Mouse (Mus musculus) lung, embryonic 15.5 days (tissue): ENCODE results near the gene Gm1673. TPM values are rescaled to one million over a fixed set of nuclear protein-coding genes. Genes with fewer than 3 reads are reported as not detected.

Experiments
- ATAC-seq: fragments of 200-750 bp; cut with Nextera tagmentation; 2 replicates; pipeline ENCODE4 v1.8.0; 2017; ENCODE audit warnings: moderate number of reproducible peaks, borderline replicate concordance; ENCODE audit not compliant: low FRiP score, low TSS enrichment; ENCODE audit errors: extremely low read depth
- H3K27ac ChIP-seq: fragments of 300-500 bp; sonication (generic); 2 replicates; pipeline ENCODE4 v1.5.1; 2015; ENCODE audit warnings: moderate library complexity, mild to moderate bottlenecking, inconsistent platforms
- H3K27me3 ChIP-seq: fragments of 300-500 bp; sonication (generic); 2 replicates; pipeline ENCODE4 v1.6.1; 2015; ENCODE audit warnings: inconsistent platforms
- H3K36me3 ChIP-seq: fragments of 300-500 bp; sonication (generic); 2 replicates; pipeline ENCODE4 v1.6.1; 2015; ENCODE audit warnings: inconsistent platforms
- H3K4me1 ChIP-seq: fragments of 300-500 bp; sonication (generic); 2 replicates; pipeline ENCODE4 v1.6.1; 2015; ENCODE audit warnings: inconsistent platforms
- H3K4me2 ChIP-seq: fragments of 300-500 bp; sonication (generic); 2 replicates; pipeline ENCODE4 v1.6.1; 2015; ENCODE audit warnings: inconsistent platforms, mild to moderate bottlenecking, moderate library complexity
- H3K4me3 ChIP-seq: fragments of 300-500 bp; sonication (generic); 2 replicates; pipeline ENCODE4 v1.5.1; 2015; ENCODE audit warnings: mild to moderate bottlenecking, inconsistent platforms
- H3K9ac ChIP-seq: fragments of 300-500 bp; sonication (generic); 2 replicates; pipeline ENCODE4 v1.6.1; 2015; ENCODE audit warnings: inconsistent platforms
- H3K9me3 ChIP-seq: fragments of 300-500 bp; sonication (generic); 2 replicates; pipeline ENCODE4 v1.6.1; 2016; ENCODE audit warnings: inconsistent platforms
- whole genome bisulfite sequencing: fragments of 180-500 bp; shearing (Covaris S2); methylation state at CpG from one replicate; pipeline ENCODE4 v1.1.7; 2015; 5-methylcytosine and 5-hydroxymethylcytosine counted together
- polyA plus RNA-seq: library from polyadenylated mRNA; unstranded; fragments of >200 nt; fragmentation: Nextera tagmentation; extraction: Ambion mirVana; gene quantifications from 2 replicates; pipeline ENCODE4 v1.2.1, GENCODE M21; 2015

Gene Gm1673
- polyA plus RNA-seq, 1 experiment from 2014 or later = 68.6 TPM

DNA sequence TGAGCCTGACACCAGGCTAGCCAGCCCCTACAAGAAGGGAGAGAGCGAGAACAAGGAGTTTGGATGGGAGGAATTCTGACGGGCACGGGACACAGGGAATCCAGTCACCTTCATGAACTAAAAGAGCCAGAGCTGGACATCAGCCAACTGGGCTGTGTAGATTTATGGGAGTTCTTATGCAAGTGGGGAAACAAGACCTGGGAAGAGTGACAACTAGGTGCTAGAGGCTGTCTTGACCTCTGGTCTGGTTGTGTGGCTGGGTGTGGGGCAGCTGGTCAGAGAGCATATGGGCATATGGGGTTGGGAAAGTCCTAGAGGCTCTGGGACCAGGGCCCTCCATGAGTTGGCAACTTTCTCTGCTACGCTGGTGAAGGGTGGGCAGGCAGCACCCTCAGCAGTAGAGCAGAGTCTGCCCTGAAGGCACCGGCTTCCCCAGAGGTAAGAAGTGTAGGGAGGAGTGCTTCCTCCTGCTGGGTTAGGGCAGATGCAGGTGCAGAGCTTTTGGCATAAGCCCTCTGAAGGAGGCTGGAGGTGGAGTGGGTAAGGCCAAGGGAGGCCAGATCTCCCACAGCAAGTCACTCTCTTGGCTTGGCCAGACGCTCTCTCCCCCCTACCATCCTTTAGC, 16.3 kb downstream of the Gm1673 start:
- Histone ChIP-seq H3K27ac (no peak overlapping the region), H3K4me3 (no peak overlapping the region), H3K36me3 (no peaks in the 10 kb centered on the region), H3K9ac (no peak overlapping the region), H3K4me1 (peaks cover 22% of the 10 kb centered on the region), H3K9me3 (no peaks in the 10 kb centered on the region), H3K4me2 (no peak overlapping the region), H3K27me3 (peaks cover 52% of the 10 kb centered on the region)
- 63% methylated on average over 6 of the region's 6 CpGs for WGBS
- ATAC-seq = no peak

DNA sequence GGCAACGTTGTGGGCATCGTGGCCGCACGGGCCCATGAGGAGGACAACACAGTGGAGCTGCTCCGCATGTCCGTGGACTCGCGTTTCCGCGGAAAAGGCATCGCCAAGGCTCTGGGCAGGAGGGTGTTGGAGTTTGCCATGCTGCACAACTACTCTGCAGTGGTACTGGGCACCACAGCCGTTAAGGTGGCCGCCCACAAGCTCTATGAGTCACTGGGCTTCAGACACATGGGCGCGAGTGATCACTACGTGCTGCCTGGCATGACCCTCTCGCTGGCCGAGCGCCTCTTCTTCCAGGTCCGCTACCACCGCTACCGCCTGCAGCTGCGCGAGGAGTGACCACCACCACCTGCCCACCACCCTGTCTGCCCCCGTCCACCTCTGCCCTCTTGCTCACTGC, 17.6 kb downstream of the Gm1673 start:
- Histone ChIP-seq H3K9me3 (no peaks in the 10 kb centered on the region), H3K4me2 (no peak overlapping the region), H3K27me3 (peaks cover 40% of the 10 kb centered on the region), H3K4me3 (no peak overlapping the region), H3K36me3 (no peaks in the 10 kb centered on the region), H3K27ac (no peak overlapping the region), H3K9ac (no peak overlapping the region), H3K4me1 (peaks cover 21% of the 10 kb centered on the region)
- ATAC-seq = no peak
- WGBS = 92% methylated on average over 25 of the region's 25 CpGs

DNA sequence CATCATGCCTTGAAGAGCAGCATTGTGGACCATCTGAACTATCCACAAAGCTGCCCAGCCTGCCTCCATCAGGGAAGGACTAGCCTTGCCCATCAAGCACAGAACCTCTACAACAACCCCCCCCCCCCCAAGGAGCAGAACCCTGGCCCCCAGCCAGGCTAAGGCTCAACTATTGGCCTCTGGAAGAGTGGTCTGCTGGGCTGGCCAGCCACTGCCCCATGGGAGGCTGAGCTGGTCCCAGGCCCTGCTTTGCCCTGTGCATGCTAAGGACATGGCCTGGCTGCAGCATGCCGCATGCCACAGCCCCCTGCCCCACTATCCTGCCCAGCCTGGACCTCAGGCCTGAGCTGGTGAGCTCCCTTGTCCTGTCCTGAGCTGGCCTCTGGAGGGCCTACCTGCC, 18.2 kb downstream of the Gm1673 start:
- 100% methylated on average over 1 of the region's 1 CpGs for WGBS
- no peaks in the 10 kb centered on the region for H3K9me3 ChIP-seq
- peaks cover 15% of the 10 kb centered on the region for H3K4me1 ChIP-seq
- H3K27ac ChIP-seq = no peak overlapping the region
- no peak overlapping the region for H3K4me3 ChIP-seq
- H3K4me2 ChIP-seq = no peak overlapping the region
- H3K27me3 ChIP-seq = peaks cover 34% of the 10 kb centered on the region
- H3K9ac ChIP-seq = no peak overlapping the region
- no peaks in the 10 kb centered on the region for H3K36me3 ChIP-seq
- no peak for ATAC-seq

DNA sequence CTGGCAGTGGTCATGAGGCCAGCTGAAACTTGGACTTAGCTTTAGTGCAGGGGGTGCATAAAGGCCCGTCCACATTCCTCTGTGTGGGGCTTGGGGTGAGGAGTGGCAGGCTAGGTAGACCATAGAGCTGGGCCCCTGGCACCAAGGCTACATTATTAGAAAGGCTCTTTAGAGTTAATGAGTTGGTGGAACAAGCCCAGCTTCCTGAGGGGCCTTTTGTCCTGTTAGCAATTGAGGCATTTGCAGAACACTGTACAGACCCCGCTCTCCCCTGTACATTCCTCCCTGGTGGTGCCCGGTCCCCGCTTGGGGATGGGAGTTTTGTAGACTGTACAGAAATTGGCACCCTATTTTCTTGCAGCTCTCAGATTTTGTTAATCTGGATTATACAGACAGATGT, 19.4 kb downstream of the Gm1673 start:
- H3K36me3 ChIP-seq = no peaks in the 10 kb centered on the region
- H3K4me2 ChIP-seq = no peak overlapping the region
- 85% methylated on average over 4 of the region's 4 CpGs for WGBS

DNA sequence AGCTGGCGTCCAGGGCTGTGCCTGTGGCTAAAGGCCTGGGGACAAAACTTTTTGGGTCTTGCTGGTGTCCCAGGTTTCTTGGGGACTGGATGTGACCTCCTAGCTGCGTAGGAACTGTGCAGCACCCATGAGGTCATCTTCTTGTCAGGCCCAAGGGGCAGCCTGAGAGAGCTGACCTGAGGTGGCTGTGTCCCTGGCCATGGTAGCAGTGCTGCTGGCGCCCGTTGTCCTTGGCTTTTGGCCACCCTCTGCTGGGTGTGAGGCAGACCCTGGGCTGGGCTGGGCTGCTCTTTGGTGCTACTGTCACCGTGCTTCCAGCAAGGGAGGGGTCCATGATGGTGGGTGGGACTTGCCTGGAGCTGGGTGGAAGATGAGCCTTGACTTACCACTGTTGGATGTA, 21.4 kb downstream of the Gm1673 start:
- Histone ChIP-seq H3K9ac (no peak overlapping the region), H3K9me3 (no peaks in the 10 kb centered on the region), H3K4me1 (no peaks in the 10 kb centered on the region), H3K4me2 (no peak overlapping the region), H3K4me3 (no peak overlapping the region), H3K27ac (no peak overlapping the region), H3K36me3 (no peaks in the 10 kb centered on the region), H3K27me3 (peaks cover 2% of the 10 kb centered on the region; the same call in 1 of the 2 replicates)
- ATAC-seq = no peak
- 68% methylated on average over 5 of the region's 5 CpGs for WGBS

More for the DNA sequence above, 19.4 kb downstream of the Gm1673 start:
- no peak overlapping the region for H3K9ac ChIP-seq
- H3K4me3 ChIP-seq = no peak overlapping the region
- peaks cover 3% of the 10 kb centered on the region for H3K4me1 ChIP-seq
- peaks cover 22% of the 10 kb centered on the region for H3K27me3 ChIP-seq
- H3K27ac ChIP-seq = no peak overlapping the region
- no peak for ATAC-seq
- H3K9me3 ChIP-seq = no peaks in the 10 kb centered on the region

DNA sequence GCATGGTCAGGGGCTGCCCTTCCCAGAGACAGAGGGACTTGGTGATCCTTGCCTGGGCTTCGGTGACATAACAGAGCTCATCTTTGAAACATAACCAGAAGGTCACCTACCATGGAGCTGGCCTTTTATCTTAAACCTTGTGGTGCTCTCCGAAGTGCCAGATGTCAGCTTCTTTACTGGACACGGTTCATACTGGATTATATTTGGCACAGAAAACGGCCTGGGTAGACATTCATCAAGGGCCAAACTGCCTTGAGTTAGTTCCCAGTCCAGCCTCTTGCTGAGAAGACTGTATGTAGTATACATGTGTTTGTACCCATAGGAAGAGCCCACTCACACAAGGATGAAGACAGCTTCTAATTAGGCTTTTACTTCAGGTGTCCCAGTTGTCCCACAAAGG, 23.6 kb downstream of the Gm1673 start:
- Histone ChIP-seq H3K27me3 (no peaks in the 10 kb centered on the region), H3K4me1 (no peaks in the 10 kb centered on the region), H3K4me3 (no peak overlapping the region), H3K27ac (no peak overlapping the region), H3K9ac (no peak overlapping the region), H3K4me2 (no peak overlapping the region), H3K9me3 (no peaks in the 10 kb centered on the region), H3K36me3 (no peaks in the 10 kb centered on the region)
- 77% methylated on average over 4 of the region's 4 CpGs for WGBS
- no peak for ATAC-seq

DNA sequence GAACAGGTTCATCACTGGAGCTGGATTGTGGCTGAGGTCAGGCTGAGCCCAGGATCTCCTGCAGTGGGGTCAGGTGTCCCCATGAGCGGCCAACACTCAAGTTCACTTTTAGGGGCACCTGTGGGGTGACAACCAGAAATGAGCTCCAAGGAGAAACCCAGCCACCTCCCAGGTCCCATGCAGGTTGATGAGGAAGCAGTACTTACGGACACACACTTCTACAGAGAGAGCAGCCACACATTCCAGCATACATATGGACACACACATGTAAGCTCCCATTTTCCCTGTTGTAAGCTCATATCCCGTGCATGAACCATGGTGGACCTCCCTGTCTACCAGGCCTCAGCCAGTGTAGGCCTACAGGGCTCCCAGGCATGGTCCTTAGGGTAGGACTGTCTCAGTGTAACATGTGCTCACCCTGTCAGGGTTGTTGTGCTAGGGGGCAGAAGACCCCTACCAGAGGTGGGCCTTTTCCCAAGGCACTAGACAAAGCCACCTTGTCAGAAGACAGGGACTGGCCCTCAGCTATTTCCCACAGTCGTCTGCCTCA, 24.2 kb downstream of the Gm1673 start:
- H3K36me3 ChIP-seq = no peaks in the 10 kb centered on the region
- WGBS = 72% methylated on average over 4 of the region's 4 CpGs

DNA sequence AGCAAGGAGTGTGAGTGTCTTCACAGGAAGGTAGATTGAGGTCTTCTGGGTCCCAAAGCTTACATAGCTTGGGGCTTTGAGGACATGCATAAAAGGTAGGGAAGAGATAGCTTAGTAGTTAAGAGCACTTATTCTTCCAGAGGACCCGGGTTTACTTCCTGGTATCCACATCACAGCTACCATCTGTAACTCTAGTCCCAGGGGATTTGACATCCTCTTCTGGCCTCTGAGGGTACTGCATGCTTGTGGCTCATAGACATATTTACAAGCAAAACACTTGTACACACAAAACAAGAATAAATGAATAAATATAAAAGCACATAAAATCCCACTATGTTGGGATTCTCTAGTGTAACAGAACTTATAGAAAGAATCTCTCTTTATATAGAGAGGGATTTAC, 31.4 kb downstream of the Gm1673 start:
- Histone ChIP-seq H3K4me3 (no peak overlapping the region), H3K27ac (no peak overlapping the region), H3K4me2 (no peak overlapping the region), H3K4me1 (no peaks in the 10 kb centered on the region), H3K27me3 (no peaks in the 10 kb centered on the region), H3K9me3 (no peaks in the 10 kb centered on the region), H3K9ac (no peak overlapping the region), H3K36me3 (no peaks in the 10 kb centered on the region)
- WGBS = 67% methylated on average over 1 of the region's 1 CpGs
- ATAC-seq = no peak

More for the DNA sequence above, 24.2 kb downstream of the Gm1673 start:
- no peak; the same call in 1 of the 2 replicates for ATAC-seq
- no peak overlapping the region for H3K4me3 ChIP-seq
- H3K4me1 ChIP-seq = no peaks in the 10 kb centered on the region
- H3K27ac ChIP-seq = no peak overlapping the region
- no peak overlapping the region for H3K9ac ChIP-seq
- H3K9me3 ChIP-seq = no peaks in the 10 kb centered on the region
- H3K27me3 ChIP-seq = no peaks in the 10 kb centered on the region
- H3K4me2 ChIP-seq = no peak overlapping the region

GRCm38 (mm10) chr5:34018968-34019367, 35.7 kb downstream of the Gm1673 start:
- ATAC-seq = no peak
- WGBS = 72% methylated on average over 4 of the region's 4 CpGs
- Histone ChIP-seq H3K4me3 (no peak overlapping the region), H3K27ac (no peak overlapping the region), H3K9me3 (no peaks in the 10 kb centered on the region), H3K27me3 (no peaks in the 10 kb centered on the region), H3K9ac (no peak overlapping the region), H3K4me2 (no peak overlapping the region), H3K4me1 (no peaks in the 10 kb centered on the region), H3K36me3 (no peaks in the 10 kb centered on the region)

DNA sequence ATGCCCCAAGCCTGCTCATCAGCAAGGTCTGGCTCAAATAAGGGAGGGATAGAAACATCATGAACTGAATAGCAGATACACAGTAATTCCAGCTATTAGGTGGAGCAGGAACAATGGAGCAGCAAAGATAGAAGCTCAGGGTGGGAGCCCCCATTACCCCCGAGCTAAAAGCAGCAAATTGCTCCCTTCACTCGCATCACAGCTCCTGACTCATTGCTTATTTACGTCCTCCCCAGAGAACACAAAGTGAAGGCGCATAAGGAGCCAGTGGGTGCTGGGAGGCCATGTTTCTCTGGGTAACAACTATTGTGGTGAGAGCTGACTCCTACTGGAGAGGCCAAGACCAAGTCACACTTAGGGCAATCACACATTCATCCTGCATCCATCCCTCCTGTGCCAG, 46.9 kb downstream of the Gm1673 start:
- Histone ChIP-seq H3K9ac (no peak overlapping the region), H3K4me2 (no peak overlapping the region), H3K27me3 (no peaks in the 10 kb centered on the region), H3K9me3 (no peaks in the 10 kb centered on the region), H3K4me1 (no peaks in the 10 kb centered on the region), H3K36me3 (no peaks in the 10 kb centered on the region), H3K27ac (no peak overlapping the region), H3K4me3 (no peak overlapping the region)
- no peak for ATAC-seq
- WGBS = 61% methylated on average over 4 of the region's 4 CpGs

GRCm38 (mm10) chr5:34031022-34031421, 47.8 kb downstream of the Gm1673 start:
- Histone ChIP-seq H3K4me3 (no peak overlapping the region), H3K4me1 (no peaks in the 10 kb centered on the region), H3K9ac (no peak overlapping the region), H3K36me3 (no peaks in the 10 kb centered on the region), H3K4me2 (no peak overlapping the region), H3K27me3 (no peaks in the 10 kb centered on the region), H3K9me3 (no peaks in the 10 kb centered on the region), H3K27ac (no peak overlapping the region)
- no peak for ATAC-seq
- WGBS = 61% methylated on average over 6 of the region's 6 CpGs

DNA sequence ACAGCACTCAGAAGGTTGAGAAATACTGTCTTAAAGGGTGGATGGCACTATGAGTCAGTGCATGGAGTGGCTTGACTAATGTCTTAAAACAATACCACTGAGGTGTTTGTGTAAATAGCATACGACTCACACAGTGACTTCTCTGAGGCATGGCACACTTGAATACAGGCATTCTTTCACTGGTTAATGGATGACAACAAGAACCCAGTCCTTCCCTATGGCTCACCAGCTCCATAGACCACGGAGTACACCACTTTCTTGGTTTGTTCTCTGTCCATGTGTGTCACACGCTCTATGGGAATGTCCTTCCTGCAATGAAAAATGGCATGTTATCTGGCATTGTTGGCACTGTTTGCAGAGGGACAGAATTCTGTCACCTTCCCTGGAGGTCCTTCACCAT, 49.3 kb downstream of the Gm1673 start:
- Histone ChIP-seq H3K27me3 (no peaks in the 10 kb centered on the region), H3K4me3 (no peak overlapping the region), H3K9me3 (no peaks in the 10 kb centered on the region), H3K4me1 (no peaks in the 10 kb centered on the region), H3K4me2 (no peak overlapping the region), H3K27ac (no peak overlapping the region), H3K36me3 (no peaks in the 10 kb centered on the region), H3K9ac (no peak overlapping the region)
- ATAC-seq = no peak
- 45% methylated on average over 3 of the region's 3 CpGs for WGBS
